Mouse (Mus musculus) frontal cortex, postnatal 25 days (tissue): ENCODE measurements around the gene 2310061I04Rik.
"Not testable (repeated sequence)": the region's sequence is repeated elsewhere in the genome, so short reads cannot be mapped to it uniquely, and the experiment has no call there.

Experiments
- DNase-seq, 2 experiments: peaks; one replicate each; pipeline ENCODE4 v3.0.0; 2022; ENCODE audit warnings: low spot score in 2 of 2

The 2310061I04Rik gene

GRCm38 (mm10) chr17:35896781-35897643, at the start of gene 2310061I04Rik:
TSS of gene 2310061I04Rik (minus strand) at chr17:35897431.
- peak; percentile 70 to 80 for DNase-seq

GRCm38 (mm10) chr17:35939941-35940340, 42.7 kb upstream of the 2310061I04Rik start:
- no peak for DNase-seq

GRCm38 (mm10) chr17:35939108-35939507, 41.9 kb upstream of the 2310061I04Rik start:
- no peak for DNase-seq

- DNase-seq = no peak
Measured at GRCm38 (mm10) chr17:35937700-35938348, 40.6 kb upstream of the 2310061I04Rik start.

- not testable (repeated sequence) for DNase-seq
Measured at GRCm38 (mm10) chr17:35935763-35936162, 38.5 kb upstream of the 2310061I04Rik start.

GRCm38 (mm10) chr17:35932608-35933007, 35.4 kb upstream of the 2310061I04Rik start:
- no peak for DNase-seq

GRCm38 (mm10) chr17:35930627-35931026, 33.4 kb upstream of the 2310061I04Rik start:
- DNase-seq = no peak

- DNase-seq = no peak
Measured at GRCm38 (mm10) chr17:35929534-35929933, 32.3 kb upstream of the 2310061I04Rik start.

- no peak for DNase-seq
Measured at GRCm38 (mm10) chr17:35927471-35927870, 30.2 kb upstream of the 2310061I04Rik start.

- DNase-seq = no peak
Measured at GRCm38 (mm10) chr17:35923281-35923680, 26.1 kb upstream of the 2310061I04Rik start.

GRCm38 (mm10) chr17:35922566-35922965, 25.3 kb upstream of the 2310061I04Rik start:
- no peak for DNase-seq

GRCm38 (mm10) chr17:35921710-35922109, 24.5 kb upstream of the 2310061I04Rik start:
- DNase-seq = no peak

- peak in 1 of 2 experiments; percentile 18 for DNase-seq
Measured at GRCm38 (mm10) chr17:35920862-35921562, 23.8 kb upstream of the 2310061I04Rik start.

GRCm38 (mm10) chr17:35920384-35920783, 23.2 kb upstream of the 2310061I04Rik start:
- DNase-seq = peak in 1 of 2 experiments; percentile 6

- DNase-seq = no peak
Measured at GRCm38 (mm10) chr17:35919864-35920301, 22.7 kb upstream of the 2310061I04Rik start.

- DNase-seq = peak; percentile 70 to 85
Measured at GRCm38 (mm10) chr17:35919060-35919715, 22.0 kb upstream of the 2310061I04Rik start.

GRCm38 (mm10) chr17:35918276-35919059, 21.2 kb upstream of the 2310061I04Rik start:
- no peak for DNase-seq

GRCm38 (mm10) chr17:35917463-35918251, 20.4 kb upstream of the 2310061I04Rik start:
- DNase-seq = no peak

- DNase-seq = no peak
Measured at GRCm38 (mm10) chr17:35917143-35917462, 19.9 kb upstream of the 2310061I04Rik start.
